Mouse (Mus musculus): ENCODE measurements around the gene Pou3f1.

DNA sequence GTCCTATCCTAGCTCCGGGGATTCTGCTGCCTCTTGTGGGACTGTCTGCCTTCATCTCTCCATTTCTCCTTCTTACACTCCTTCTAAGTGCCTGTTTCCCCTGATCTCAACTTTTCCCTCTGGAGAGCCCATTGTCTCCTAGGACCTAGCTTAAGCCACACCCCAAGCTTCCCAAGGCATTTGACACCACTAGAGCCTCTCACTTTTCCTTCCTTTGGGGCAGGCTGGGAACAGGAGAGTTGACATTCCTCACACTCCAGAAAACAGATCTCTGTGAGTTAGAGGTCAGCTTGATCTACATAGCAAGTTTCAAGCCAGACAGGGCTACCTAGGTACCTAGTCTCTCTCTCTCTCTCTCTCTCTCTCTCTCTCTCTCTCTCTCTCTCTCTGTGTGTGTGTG, 42.4 kb upstream of the Pou3f1 start:
- TF ChIP-seq CTCF (IDR thresholded peaks at IDR 0.05; ENCODE audit: low read depth) (no peak), EP300 (IDR thresholded peaks at IDR 0.05; ENCODE audit: low read depth) (no peak)

Measured in liver, postnatal 0 days (tissue).